Mouse (Mus musculus) retina, embryonic 14.5 days (tissue): ENCODE data around the gene Rnf126.

ENCODE experiments used
- DNase-seq: peaks from one replicate; pipeline ENCODE4 v3.0.0-alpha.2; 2015; ENCODE audit warnings: low spot score

Rnf126 gene

DNA sequence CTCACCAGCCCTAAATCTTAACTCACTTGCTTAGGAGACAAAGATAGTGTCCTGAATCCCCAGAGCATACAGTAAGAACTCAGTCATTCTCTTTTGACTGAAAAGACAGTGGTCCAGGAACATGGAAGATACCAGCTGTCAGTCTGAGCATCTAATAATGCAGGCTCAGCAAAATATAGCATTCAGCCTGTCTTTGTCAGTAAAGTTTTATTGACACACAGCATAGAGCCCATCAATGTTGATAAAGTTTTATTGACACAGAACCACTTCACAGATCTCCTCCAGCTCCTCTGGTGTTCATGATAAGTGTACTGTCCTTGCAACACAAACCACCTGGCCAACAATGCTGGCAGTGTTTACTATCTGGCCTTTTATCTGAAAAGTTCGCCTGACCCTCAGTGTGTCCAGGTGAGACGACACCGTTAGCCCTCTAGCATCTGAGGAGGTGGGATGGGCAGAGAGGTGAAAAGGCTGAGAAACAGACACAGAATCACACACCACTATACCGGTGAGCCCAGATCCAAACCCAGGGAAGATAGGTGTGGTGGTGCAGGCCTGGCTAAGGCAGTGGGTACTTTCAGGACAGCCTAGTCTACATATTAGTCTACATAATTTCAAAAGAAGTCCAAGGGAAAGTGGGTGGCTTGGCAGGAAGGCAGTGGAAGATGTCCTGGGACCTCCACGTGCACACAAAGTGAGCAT, 25.7 kb upstream of the Rnf126 start:
- DNase-seq: no peak

DNA sequence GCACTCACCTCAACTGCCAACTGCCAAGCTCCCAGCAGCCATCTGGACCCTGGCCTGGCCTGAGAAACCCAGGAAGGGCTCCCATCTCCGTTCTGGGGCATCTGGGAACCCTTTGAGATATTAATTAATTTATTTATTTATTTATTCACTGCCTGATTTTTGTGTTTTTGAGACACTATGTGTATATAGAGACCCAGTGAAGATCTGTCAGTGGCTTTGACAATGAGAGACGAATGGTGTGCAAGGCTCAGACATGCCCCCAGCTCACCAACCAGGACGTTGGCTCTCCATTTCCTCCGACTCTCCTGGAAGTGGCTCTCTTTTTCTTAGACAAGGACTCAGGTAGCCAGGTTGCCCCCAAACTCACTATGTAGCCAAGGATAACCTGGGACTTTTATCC, 24.1 kb upstream of the Rnf126 start, which contains the start of gene Prss57:
TSS of gene Prss57 (minus strand) at position 101 of the 400 bp plus-strand sequence.
- DNase-seq: no peak

DNA sequence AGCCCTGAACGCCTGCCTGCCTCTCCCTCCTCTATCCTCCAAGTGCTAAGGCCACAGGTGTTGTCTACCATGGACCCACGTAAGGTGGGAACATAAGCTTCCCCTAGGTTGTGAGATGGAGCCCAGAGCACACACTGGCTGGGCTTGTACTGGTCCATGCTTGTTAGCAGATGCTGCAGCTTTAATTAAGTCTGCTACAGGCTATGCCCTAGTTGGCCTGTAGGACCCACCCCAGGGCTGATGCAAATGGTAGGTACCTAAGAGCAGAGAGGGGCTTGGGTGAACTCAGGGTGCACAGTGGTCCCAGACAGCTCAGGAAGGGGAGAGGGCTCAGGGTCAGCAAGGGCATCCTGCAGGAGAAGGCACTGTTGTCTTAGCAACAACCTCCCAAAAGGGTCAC, 22.8 kb upstream of the Rnf126 start:
- DNase-seq: no peak

- peak; percentile 87 for DNase-seq
These were observed 21.8 kb upstream of the Rnf126 start for GRCm38 (mm10) chr10:79788386-79789158.

DNA sequence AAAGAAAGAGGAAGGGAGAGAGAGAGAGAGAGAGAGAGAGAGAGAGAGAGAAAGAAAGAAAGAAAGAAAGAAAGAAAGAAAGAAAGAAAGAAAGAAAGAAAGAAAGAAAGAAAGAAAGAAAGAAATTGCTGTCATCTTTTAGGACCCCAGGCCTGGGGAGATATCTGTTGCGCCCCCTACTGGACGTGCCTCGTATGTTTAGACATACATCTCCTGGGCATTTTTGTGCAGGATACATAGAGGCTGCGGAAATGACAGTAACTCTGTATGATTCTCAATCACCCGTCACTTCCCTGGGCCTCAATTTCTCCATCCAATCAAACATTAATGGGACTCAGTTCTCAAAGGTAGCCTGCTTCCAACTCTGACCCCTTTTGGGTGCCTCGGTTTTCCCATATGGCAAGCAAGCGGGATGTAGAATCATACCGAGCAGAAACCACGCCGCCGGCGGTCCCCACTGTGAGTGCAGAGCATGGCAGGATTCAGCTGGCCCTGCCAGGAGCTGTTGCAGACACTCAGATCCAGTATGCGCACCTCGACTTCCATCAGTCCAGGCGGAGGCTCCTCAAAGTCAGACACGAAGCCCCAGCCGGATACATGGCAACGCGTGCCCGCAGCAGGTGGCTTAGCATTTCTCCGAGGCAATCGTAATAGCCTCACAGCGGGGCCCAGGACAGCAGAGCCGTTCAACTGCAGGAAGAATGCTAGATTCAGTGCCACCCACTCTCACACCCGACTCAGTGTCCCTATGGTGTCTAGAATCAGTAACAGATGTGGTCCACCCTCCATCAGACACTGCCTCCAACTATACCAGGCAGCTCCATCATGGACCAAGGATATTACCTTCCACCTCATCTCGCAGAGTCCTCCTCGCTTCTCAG, 17.4 kb upstream of the Rnf126 start:
- peak; percentile 77 for DNase-seq

DNA sequence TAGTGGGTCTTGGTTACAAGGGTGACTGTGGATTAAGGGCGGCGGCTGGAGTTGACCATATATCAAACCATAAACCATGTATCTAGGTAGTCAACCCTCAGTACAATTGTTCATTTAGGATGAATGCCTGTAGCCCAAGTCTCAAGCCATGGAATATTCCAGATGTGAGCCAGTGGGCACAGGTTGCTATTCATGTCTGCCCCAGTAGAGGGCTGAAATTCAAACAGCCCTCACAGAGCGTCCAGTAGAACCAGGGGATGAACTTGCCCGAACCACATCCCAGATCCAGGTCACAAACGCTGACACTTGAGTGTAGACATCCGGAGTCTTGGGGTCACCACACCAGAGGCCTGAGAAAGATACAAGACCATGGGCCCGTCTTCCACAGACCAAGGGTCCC, 16.3 kb upstream of the Rnf126 start:
- DNase-seq: no peak

DNA sequence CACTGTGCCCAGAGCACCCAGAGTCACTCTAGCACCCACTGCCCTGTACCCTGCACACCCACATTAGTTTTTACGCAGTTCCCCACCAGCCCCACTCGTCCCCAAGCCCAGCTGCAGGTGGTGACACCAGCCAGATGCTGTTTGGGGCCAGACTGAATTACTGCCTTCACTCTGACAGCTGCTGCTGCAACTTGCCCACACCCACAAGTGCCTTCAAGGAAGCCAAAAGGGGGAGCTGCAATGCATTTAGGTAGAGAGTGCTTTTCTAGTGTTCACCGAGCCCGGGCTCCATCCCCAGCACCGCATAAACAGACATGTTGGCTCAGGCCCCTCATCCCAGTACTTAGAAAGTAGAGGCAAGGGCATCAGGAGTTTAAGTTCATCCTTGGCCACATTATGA, 15.2 kb upstream of the Rnf126 start:
- DNase-seq: no peak

GRCm38 (mm10) chr10:79781139-79781538, 14.4 kb upstream of the Rnf126 start:
- no peak for DNase-seq

GRCm38 (mm10) chr10:79780664-79781015, 13.9 kb upstream of the Rnf126 start:
- DNase-seq: peak; percentile 80

GRCm38 (mm10) chr10:79779784-79780663, 13.3 kb upstream of the Rnf126 start:
- peak; percentile 97 for DNase-seq

- no peak for DNase-seq
These were observed 12.4 kb upstream of the Rnf126 start for GRCm38 (mm10) chr10:79779193-79779592.

GRCm38 (mm10) chr10:79778006-79778405, 11.3 kb upstream of the Rnf126 start:
- DNase-seq: no peak

- DNase-seq: no peak
These were observed 10.4 kb upstream of the Rnf126 start, which contains the start of gene Fstl3 for GRCm38 (mm10) chr10:79777103-79777531. Fstl3 (plus strand) TSS chr10:79777272.

GRCm38 (mm10) chr10:79774486-79775279, 7.9 kb upstream of the Rnf126 start:
- no peak for DNase-seq

DNA sequence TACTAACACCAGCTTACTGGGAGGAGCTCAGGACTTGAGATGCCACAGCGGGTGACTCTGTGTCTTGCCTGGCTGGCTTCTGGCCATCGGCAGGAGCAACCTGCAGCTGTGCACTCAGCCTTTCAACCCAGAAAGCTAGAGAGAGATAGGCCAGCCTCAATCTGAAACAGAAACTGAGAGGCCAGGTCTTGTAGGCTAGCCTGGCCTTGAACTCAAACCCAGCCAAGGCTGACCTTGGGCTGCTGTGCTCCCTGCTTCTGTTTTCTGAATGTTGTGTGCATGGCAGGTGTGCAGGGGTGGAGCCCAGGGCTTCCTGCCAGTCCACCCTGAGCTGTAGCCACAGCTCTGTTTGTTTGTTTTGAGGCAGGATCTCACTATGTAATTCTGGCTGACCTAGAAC, 6.5 kb upstream of the Rnf126 start:
- DNase-seq: no peak

DNA sequence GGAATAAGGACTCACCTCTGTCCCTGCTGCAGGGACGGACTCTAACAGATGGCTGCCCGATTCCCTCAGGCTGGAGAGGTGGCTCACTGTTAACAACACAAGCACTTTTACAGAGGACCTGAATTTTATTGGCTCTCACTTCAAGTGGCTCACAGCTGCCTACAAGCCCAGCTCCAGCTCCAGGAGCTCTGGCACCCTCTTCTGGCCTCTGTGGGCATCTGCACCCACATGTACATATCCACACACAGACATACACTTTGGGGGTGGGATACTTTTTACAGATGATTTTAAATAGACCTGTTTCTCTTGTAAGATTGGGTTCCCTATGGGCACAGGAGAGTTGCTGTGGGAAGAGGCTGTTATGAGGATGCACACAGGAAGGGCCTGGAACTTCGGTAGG, 5.6 kb upstream of the Rnf126 start:
- DNase-seq: no peak

- no peak for DNase-seq
These were observed 2.6 kb upstream of the Rnf126 start for GRCm38 (mm10) chr10:79769329-79769728.

DNA sequence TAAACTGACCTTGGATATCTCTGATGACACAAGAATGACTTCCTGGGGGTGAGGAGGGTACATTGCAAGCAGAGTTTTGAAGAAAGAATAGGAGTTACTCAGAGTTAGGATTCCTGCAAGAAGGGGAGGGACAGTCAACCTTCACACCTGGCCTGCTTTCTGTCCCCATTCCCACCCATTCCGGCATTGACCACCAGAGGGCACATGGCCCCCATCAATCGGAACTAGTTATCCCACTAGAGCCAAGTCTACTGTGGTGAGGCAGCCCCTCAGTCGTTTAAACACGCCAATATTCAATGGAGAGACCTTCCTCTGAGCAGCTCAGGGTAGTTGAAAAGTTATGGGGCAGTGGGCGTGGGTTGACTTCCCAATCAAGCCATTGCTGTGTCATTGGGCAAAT, 1.6 kb upstream of the Rnf126 start:
- DNase-seq: peak; percentile 90

GRCm38 (mm10) chr10:79767372-79768244, 856 bp upstream of the Rnf126 start:
- DNase-seq: peak; percentile 94
